Mouse (Mus musculus): Measurements from ENCODE around the gene Pcbp4. TPM values are rescaled to one million over a fixed set of nuclear protein-coding genes. Genes with fewer than 3 reads are reported as not detected.

Gene Pcbp4
- 228 and 235 TPM in 2 replicates for polyA plus RNA-seq (2015; fragmentation: Nextera tagmentation; extraction: Ambion mirVana)

DNA sequence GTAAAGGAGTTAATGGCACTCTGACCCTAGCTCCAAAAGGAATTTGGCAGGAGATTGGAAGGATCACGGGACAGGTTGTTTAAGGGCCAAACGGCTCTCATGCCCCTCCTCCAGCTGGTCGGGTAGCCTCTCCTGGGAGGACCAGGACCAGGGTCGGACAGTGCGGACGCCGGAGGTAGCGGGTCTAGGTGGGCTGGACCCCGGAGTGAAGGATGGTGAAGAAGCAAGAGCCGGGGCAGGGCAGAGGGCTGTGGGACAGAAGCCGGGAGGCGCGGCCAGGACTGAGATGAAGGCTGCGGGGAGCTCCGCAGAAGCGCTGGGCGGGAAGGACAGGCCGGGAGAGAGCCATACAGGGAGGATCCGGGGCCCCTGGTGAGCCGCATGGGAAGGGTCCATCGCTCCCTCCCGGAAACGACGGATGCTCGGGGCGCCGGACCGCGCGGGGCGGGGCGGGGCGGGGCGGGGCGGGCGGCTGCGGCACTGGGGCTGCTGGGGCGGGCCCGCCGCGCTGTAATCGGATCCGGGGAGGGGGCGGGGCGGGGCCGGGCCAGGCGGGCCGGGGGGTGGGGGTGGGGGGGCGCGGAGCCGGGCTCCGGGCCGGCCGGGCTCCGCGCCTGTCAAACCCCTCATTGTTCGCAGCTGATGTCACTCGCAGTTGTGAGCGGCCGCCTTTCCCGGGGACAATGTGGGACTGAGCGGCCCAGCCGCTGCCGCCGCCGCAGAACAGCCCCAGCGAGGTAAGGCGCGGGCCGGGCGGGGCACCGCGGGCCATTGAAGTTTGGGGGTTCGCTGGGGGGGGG is at the start of gene Pcbp4:
Pcbp4 (plus strand) TSS at position 21 of the 800 bp plus-strand sequence.
- Histone ChIP-seq H3K27me3 (replicated peaks; ENCODE audit: control insufficient read depth, insufficient read depth, low read length) (no peaks in the 10 kb centered on the region), H3K4me2 (ENCODE audit: low read length) (peak within 1 kb of the TSS; percentile 62), H3K4me1 (ENCODE audit: control insufficient read depth, insufficient read depth, low read depth, low read length) (peaks cover 52% of the 10 kb centered on the region), H3K9ac (ENCODE audit: low read depth, low read length) (peak within 1 kb of the TSS; percentile 93), H3K4me3 (ENCODE audit: low read length) (peak within 1 kb of the TSS; percentile 73), H3K36me3 (ENCODE audit: control insufficient read depth, insufficient read depth, low read length) (no peaks in the 10 kb centered on the region), H3K9me3 (ENCODE audit: control insufficient read depth, low read length) (no peaks in the 10 kb centered on the region), H3K27ac (ENCODE audit: low read depth, low read length) (peak within 1 kb of the TSS; percentile 92)
- WGBS = 0% methylated on average over 22 of the region's 74 CpGs
- ATAC-seq = peak; percentile 63

DNA sequence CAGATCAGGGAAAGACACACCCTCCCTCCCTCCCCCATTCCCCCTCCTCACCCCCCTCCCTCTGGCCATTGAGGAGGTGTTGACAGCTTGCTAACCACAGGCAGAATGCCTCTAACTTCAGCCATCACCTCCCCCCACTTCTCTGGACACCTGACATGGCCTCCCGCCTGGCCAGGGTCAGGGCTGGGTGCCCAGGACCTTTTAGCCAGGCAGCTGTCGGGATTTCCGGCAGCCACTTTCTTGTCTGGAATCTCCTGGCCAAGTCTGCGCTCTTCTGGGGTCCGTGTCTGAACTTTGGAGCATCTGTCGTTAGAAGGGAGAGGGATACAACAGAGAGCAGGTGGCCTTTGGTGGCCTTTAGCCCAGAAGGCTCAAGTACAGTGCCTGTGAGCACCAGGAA is 47.8 kb upstream of the Pcbp4 start:
- 36% methylated on average over 6 of the region's 6 CpGs for WGBS
- no peak overlapping the region for H3K4me2 ChIP-seq (ENCODE audit: low read length)
- no peaks in the 10 kb centered on the region for H3K27me3 ChIP-seq (replicated peaks; ENCODE audit: control insufficient read depth, insufficient read depth, low read length)
- no peaks in the 10 kb centered on the region for H3K4me1 ChIP-seq (ENCODE audit: control insufficient read depth, insufficient read depth, low read depth, low read length)
- no peak overlapping the region for H3K4me3 ChIP-seq (ENCODE audit: low read length)
- no peak overlapping the region for H3K27ac ChIP-seq (ENCODE audit: low read depth, low read length)
- no peaks in the 10 kb centered on the region for H3K36me3 ChIP-seq (ENCODE audit: control insufficient read depth, insufficient read depth, low read length)
- H3K9me3 ChIP-seq (ENCODE audit: control insufficient read depth, low read length) = no peaks in the 10 kb centered on the region
- 0 out of 2 replicates have a peak, but pooled peaks have one; percentile 44 for ATAC-seq
- no peak overlapping the region for H3K9ac ChIP-seq (ENCODE audit: low read depth, low read length)

DNA sequence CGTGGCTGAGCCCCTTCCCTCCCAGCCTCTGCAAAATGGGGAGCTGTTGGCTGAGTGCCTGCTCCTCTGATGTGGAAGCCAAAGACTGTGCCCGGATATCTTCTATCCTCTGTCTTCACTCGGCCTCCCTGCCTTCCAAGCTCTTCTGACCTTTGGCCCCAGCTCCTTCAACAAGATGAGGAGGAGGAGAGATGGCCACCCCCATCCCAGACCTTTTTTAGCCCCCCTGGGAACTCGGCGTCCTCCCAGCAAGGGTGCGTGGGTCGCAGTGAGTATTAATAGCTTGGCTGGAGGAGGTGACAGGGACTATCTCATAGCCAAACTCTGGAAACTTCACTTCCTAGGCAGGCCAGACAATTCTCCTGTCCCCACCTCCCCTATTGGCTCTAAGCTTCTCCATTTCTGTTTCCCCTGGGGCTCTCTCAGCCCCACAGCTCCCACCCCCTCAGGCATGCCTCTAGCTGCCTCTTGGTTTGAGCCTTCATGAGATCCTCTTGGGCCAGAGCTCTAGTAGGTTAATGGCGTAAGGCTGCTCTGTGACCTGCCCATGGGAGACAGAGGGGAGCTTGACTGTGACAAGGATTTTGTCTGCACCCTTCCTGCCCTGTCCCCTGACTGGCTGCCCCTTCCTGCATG is 46.5 kb upstream of the Pcbp4 start:
- H3K27ac ChIP-seq (ENCODE audit: low read depth, low read length) = no peak overlapping the region
- ATAC-seq = no peak

GRCm38 (mm10) chr9:106409096-106409495 is 44.0 kb upstream of the Pcbp4 start:
- Histone ChIP-seq H3K4me2 (ENCODE audit: low read length) (no peak overlapping the region), H3K9ac (ENCODE audit: low read depth, low read length) (no peak overlapping the region), H3K27ac (ENCODE audit: low read depth, low read length) (no peak overlapping the region), H3K9me3 (ENCODE audit: control insufficient read depth, low read length) (no peaks in the 10 kb centered on the region), H3K36me3 (ENCODE audit: control insufficient read depth, insufficient read depth, low read length) (no peaks in the 10 kb centered on the region), H3K27me3 (replicated peaks; ENCODE audit: control insufficient read depth, insufficient read depth, low read length) (no peaks in the 10 kb centered on the region), H3K4me3 (ENCODE audit: low read length) (no peak overlapping the region), H3K4me1 (ENCODE audit: control insufficient read depth, insufficient read depth, low read depth, low read length) (no peaks in the 10 kb centered on the region)
- 97% methylated on average over 4 of the region's 4 CpGs for WGBS
- ATAC-seq = no peak

More for the DNA sequence above, 46.5 kb upstream of the Pcbp4 start:
- Histone ChIP-seq H3K4me3 (ENCODE audit: low read length) (no peak overlapping the region), H3K4me2 (ENCODE audit: low read length) (no peak overlapping the region), H3K9ac (ENCODE audit: low read depth, low read length) (no peak overlapping the region), H3K9me3 (ENCODE audit: control insufficient read depth, low read length) (no peaks in the 10 kb centered on the region), H3K4me1 (ENCODE audit: control insufficient read depth, insufficient read depth, low read depth, low read length) (no peaks in the 10 kb centered on the region), H3K36me3 (ENCODE audit: control insufficient read depth, insufficient read depth, low read length) (no peaks in the 10 kb centered on the region), H3K27me3 (replicated peaks; ENCODE audit: control insufficient read depth, insufficient read depth, low read length) (no peaks in the 10 kb centered on the region)
- WGBS = 36% methylated on average over 8 of the region's 8 CpGs

DNA sequence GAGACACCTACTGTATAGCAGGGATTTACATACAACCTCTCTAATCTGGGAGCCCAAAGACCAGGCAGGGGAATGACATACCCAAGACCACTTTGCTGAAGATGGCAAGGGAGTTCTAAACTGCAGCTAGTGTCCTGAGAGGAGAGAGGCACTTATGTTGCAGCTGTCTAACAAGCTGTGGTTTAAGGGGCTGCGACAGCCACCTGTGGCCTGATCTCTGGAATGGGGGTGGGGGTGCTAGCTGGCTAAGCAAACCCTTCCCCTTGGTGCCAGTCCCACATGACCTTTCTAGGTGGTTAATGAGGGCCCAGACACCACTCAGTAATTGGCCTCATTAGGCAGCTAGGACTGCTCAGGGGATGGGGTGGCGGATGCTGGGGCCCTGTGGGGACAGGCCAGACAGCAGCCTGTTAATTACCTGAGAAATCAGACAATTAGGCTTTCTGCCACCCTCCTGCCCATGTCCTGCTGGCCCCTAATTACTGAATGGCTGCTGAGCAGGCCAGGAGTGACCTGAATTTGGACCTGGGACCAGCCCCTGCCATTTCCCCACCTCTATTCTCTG is 42.9 kb upstream of the Pcbp4 start:
- 74% methylated on average over 2 of the region's 2 CpGs for WGBS
- Histone ChIP-seq H3K4me1 (ENCODE audit: control insufficient read depth, insufficient read depth, low read depth, low read length) (no peaks in the 10 kb centered on the region), H3K27me3 (replicated peaks; ENCODE audit: control insufficient read depth, insufficient read depth, low read length) (no peaks in the 10 kb centered on the region), H3K9me3 (ENCODE audit: control insufficient read depth, low read length) (no peaks in the 10 kb centered on the region), H3K9ac (ENCODE audit: low read depth, low read length) (no peak overlapping the region), H3K27ac (ENCODE audit: low read depth, low read length) (no peak overlapping the region), H3K4me2 (ENCODE audit: low read length) (no peak overlapping the region), H3K4me3 (ENCODE audit: low read length) (no peak overlapping the region), H3K36me3 (ENCODE audit: control insufficient read depth, insufficient read depth, low read length) (no peaks in the 10 kb centered on the region)
- no peak for ATAC-seq

DNA sequence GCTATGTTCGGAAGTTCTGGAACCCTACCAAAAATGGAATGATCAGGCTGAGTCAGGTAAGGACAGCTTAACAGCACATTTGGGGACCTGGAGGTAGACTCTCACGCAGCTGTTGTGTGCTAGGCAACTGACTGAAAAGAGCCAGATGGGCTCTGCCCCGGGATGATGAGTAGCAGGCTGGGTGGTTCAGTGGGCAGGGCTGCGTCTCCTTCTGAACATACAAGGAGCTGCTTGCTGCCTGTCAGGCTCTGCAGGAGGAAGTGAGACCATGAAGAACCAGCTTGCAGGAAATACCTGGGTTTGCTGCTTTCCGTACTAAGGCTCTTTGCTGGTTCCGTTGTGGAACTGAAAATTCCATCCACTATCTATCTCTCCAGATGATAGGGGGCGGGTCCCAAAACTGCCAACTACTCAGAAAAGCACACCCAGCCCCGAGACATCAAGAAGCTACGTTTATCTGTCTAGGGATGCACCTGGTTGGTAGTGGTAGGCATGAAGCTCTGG is 41.9 kb upstream of the Pcbp4 start:
- Histone ChIP-seq H3K27ac (ENCODE audit: low read depth, low read length) (no peak overlapping the region), H3K27me3 (replicated peaks; ENCODE audit: control insufficient read depth, insufficient read depth, low read length) (no peaks in the 10 kb centered on the region), H3K9me3 (ENCODE audit: control insufficient read depth, low read length) (no peaks in the 10 kb centered on the region), H3K4me3 (ENCODE audit: low read length) (no peak overlapping the region), H3K4me2 (ENCODE audit: low read length) (no peak overlapping the region), H3K9ac (ENCODE audit: low read depth, low read length) (no peak overlapping the region), H3K4me1 (ENCODE audit: control insufficient read depth, insufficient read depth, low read depth, low read length) (no peaks in the 10 kb centered on the region), H3K36me3 (ENCODE audit: control insufficient read depth, insufficient read depth, low read length) (no peaks in the 10 kb centered on the region)
- ATAC-seq = no peak
- WGBS = 77% methylated on average over 9 of the region's 9 CpGs

DNA sequence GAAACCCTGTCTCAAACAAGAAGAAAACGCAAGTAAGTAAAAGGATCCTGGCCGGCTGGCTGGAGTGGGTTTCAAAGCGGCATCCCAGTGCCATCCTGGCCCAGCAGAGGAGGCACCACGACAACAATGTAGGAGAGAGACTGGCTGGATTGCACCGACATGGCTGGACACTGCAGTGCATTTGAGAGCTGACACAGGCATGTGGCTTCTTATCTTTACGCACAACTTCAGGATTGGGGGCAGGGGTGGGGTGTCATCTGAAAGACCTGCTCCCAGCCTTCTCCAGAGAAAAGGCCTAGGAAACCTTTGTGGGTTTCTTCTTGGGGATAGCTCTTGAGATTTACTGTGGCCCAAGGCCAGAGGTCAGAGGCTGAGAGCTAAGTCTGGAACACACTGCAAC is 41.4 kb upstream of the Pcbp4 start:
- H3K27ac ChIP-seq (ENCODE audit: low read depth, low read length) = no peak overlapping the region
- H3K4me1 ChIP-seq (ENCODE audit: control insufficient read depth, insufficient read depth, low read depth, low read length) = no peaks in the 10 kb centered on the region
- no peak overlapping the region for H3K9ac ChIP-seq (ENCODE audit: low read depth, low read length)
- no peak overlapping the region for H3K4me3 ChIP-seq (ENCODE audit: low read length)
- H3K9me3 ChIP-seq (ENCODE audit: control insufficient read depth, low read length) = no peaks in the 10 kb centered on the region
- WGBS = 81% methylated on average over 6 of the region's 6 CpGs
- no peaks in the 10 kb centered on the region for H3K36me3 ChIP-seq (ENCODE audit: control insufficient read depth, insufficient read depth, low read length)
- ATAC-seq = no peak
- H3K4me2 ChIP-seq (ENCODE audit: low read length) = no peak overlapping the region
- H3K27me3 ChIP-seq (replicated peaks; ENCODE audit: control insufficient read depth, insufficient read depth, low read length) = no peaks in the 10 kb centered on the region

DNA sequence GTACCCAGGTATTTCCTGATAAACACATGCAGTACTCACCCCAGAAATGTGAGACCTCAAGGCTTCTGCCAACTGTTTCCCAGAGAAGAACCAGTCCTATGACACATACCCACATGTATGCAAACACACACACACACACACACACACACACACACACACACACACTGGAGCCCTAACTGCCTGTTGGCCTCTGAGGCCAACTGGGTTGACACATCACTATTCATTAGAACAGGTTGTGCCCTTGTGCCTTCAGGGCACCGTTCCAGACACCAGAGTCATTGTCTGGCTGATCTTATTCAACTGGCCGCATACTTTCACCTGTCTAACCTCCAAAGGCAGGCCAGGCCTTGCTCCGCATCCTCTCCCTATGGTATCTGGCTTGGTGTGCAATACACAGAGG is 40.9 kb upstream of the Pcbp4 start:
- Histone ChIP-seq H3K4me2 (ENCODE audit: low read length) (no peak overlapping the region), H3K27ac (ENCODE audit: low read depth, low read length) (no peak overlapping the region), H3K9ac (ENCODE audit: low read depth, low read length) (no peak overlapping the region), H3K36me3 (ENCODE audit: control insufficient read depth, insufficient read depth, low read length) (no peaks in the 10 kb centered on the region), H3K27me3 (replicated peaks; ENCODE audit: control insufficient read depth, insufficient read depth, low read length) (no peaks in the 10 kb centered on the region), H3K4me3 (ENCODE audit: low read length) (no peak overlapping the region), H3K4me1 (ENCODE audit: control insufficient read depth, insufficient read depth, low read depth, low read length) (no peaks in the 10 kb centered on the region), H3K9me3 (ENCODE audit: control insufficient read depth, low read length) (no peaks in the 10 kb centered on the region)
- no peak for ATAC-seq
- 71% methylated on average over 3 of the region's 3 CpGs for WGBS

DNA sequence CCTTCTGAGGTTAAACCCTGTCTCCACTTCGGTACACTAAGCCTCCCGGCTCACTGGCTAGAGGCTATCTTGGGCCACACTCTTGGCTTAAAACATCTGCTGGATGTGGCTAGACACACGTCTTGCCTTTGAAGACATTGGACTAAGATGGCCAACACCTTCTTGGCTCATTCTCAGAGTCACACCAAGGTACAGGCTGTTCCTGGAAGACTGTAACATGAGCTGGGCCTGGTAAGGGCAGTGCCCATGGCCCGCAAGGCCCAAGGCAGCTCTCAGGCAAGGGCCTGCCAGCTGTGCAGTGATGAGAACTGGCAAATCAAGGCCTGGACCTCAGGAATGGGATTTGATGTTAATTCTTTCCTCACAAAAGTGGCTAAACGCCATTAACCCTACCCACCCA is 39.5 kb upstream of the Pcbp4 start:
- Histone ChIP-seq H3K4me1 (ENCODE audit: control insufficient read depth, insufficient read depth, low read depth, low read length) (peaks cover 14% of the 10 kb centered on the region), H3K9ac (ENCODE audit: low read depth, low read length) (no peak overlapping the region), H3K36me3 (ENCODE audit: control insufficient read depth, insufficient read depth, low read length) (no peaks in the 10 kb centered on the region), H3K27ac (ENCODE audit: low read depth, low read length) (no peak overlapping the region), H3K27me3 (replicated peaks; ENCODE audit: control insufficient read depth, insufficient read depth, low read length) (no peaks in the 10 kb centered on the region), H3K4me2 (ENCODE audit: low read length) (no peak overlapping the region), H3K9me3 (ENCODE audit: control insufficient read depth, low read length) (no peaks in the 10 kb centered on the region), H3K4me3 (ENCODE audit: low read length) (no peak overlapping the region)
- WGBS = 85% methylated on average over 5 of the region's 5 CpGs
- no peak for ATAC-seq
